Mouse (Mus musculus) c-Kit-positive CD71-negative TER-119-negative erythroid progenitor cells, embryonic 14.5 days (primary cell): ENCODE measurements around the gene Ddx20.

Source experiments
- DNase-seq: peaks from one replicate; pipeline ENCODE4 v3.0.0-alpha.2; 2013; ENCODE audit warnings: low read depth

The Ddx20 gene

GRCm38 (mm10) chr3:105666996-105667523, 20.3 kb downstream of the Ddx20 start:
- no peak for DNase-seq

DNA sequence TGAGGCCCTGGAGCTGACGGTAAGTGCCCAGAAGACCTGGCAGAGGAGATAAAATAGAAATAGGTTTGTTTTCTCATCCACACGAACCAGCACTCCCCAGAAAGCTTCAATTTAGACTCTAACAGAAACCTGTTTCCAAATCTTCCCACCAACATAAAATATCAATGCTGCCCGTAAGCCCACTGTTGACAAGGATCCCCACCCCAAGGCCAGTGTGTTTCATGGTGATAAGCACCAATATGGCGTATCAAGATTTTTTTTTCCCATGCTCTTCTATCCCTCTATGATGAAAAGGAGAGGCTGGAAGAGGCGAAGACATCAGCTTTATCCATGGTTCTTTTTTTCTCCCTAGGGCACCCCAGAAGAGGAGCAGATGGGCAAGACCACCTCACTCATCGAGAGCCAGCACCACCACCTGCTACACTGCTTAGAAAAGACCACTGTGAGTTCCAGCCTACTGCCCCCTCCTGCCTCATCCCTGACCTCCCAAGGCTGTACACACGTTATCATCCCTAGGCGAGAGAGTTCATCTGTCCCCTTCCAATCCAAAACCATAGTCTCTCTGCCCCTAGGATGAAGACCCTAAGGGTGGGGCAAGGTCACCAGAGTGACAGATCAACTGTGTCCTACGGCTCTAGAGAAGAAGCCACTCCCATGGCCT, 22.1 kb downstream of the Ddx20 start:
- DNase-seq: no peak

- no peak for DNase-seq
These were observed 24.3 kb downstream of the Ddx20 start for GRCm38 (mm10) chr3:105663043-105663442.

DNA sequence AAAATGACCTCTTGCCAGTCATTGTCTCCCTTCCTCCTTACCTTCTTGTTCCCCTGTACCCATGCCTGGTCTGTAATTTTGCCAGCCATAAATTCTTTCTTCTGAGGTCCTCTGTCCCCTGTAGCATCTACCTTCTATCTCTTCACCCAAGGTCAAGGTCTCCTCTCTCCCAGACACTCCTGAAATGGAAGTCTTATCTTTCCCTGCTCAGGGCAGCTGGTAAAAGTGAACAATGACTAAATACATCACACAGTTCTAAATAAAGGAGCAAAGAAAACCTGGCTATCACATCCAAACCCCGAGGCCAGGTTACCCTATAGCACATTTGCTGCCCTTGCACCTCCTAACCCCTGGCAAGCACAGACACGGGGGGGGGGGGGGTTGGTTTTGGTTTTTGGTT, 26.8 kb downstream of the Ddx20 start:
- DNase-seq: no peak

- no peak for DNase-seq
These were observed 32.3 kb downstream of the Ddx20 start for GRCm38 (mm10) chr3:105655031-105655585.

- no peak for DNase-seq
These were observed 33.6 kb downstream of the Ddx20 start for GRCm38 (mm10) chr3:105653544-105654380.

- DNase-seq: no peak
These were observed 38.3 kb downstream of the Ddx20 start for GRCm38 (mm10) chr3:105648889-105649567.

DNA sequence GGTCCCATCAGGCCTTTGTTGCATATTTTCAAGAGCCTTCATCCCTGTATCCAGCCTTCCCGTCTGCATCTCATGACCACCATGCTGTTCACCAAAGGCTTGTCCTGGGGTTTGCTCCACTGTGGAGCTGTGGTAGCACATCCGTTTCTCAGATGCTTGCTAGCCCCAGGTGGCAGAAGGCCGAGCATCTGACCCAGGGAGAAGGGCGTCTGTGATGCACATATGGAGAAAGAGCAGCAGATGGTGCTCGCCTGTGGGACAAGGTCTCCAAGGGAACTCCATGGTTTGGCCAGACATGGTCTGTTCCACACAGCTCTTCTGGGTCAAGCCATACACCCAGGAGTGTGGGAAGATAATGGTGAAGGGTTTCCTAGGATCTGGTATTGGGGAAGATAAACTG, 43.8 kb downstream of the Ddx20 start:
- no peak for DNase-seq

DNA sequence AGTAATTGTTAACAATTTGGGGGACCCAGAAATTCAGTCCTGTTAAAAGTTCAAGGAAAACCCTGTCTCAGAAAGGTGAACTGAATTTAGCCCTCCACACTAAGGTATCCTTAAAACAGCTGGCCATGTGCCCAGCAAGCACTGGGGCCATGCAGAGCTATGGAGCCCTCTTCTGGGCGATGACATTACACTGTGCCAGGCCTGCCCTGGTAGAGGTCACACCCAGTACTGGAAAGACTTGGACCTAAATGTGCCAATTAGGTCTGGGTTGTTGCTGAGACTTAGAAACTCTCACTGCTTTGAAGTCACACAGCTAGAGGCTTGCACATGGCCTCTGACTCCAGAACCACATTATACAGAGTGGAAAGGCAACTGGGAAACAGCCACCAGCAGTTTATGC, 45.2 kb downstream of the Ddx20 start:
- DNase-seq: no peak

- DNase-seq: no peak
These were observed 54.4 kb downstream of the Ddx20 start for GRCm38 (mm10) chr3:105633021-105633420.

- no peak for DNase-seq
These were observed 55.1 kb downstream of the Ddx20 start for GRCm38 (mm10) chr3:105632296-105632695.
